In genomic region chr17:50972142-50972541, GRCm38 (mm10) we compare ENCODE assay signal across 11 mouse cellular contexts.
DNase-seq lines count a peak whose midpoint lies in the region; ATAC-seq and TF ChIP-seq lines count a peak whose summit lies in the region.
"Had no signal": no experiment of that assay in that cellular context is flagged by ENCODE, and none has a peak within 500 bp of the region (broad histone marks: within the 10 kb centered on the region; RNA-seq: fewer than 3 reads in every experiment).

No protein-coding gene starts in this region.

- 75% methylated on average over 1 of the region's 1 CpGs for WGBS in thymus, adult 2 months

- no peak for TF ChIP-seq POLR2A in thymus, adult 2 months (IDR thresholded peaks at IDR 0.05; ENCODE audit: control insufficient read depth, extremely low read depth, insufficient read depth, low read length, poor library complexity)

- DNase-seq in CD4-positive, CD25-positive, alpha-beta regulatory T cell, adult 2 months (ENCODE audit: low read depth, low spot score), result peak; percentile 13
- peak; percentile 14 for DNase-seq in kidney, adult 9 months
- DNase-seq in kidney, adult 8-10 months, result no peak
- DNase-seq in thymus, postnatal 0 days (ENCODE audit: low spot score), result peak; percentile 11
- no peak for DNase-seq in thymus, adult 2 months
- DNase-seq in splenic B cell, adult 2 months (ENCODE audit: low read depth, low spot score), result peak; percentile 27
- no peak for DNase-seq in adrenal gland, postnatal 4 days (ENCODE audit: low spot score in 2 of 2)
- DNase-seq: cerebellum, adult 11 months had no signal

- no peak overlapping the region for H3K27ac ChIP-seq in thymus, adult 2 months (ENCODE audit: control insufficient read depth, insufficient read depth, low read length)
- H3K27ac ChIP-seq: hindbrain, embryonic 12.5 days had no signal

- H3K4me3 ChIP-seq in thymus, adult 2 months (ENCODE audit: control insufficient read depth, insufficient read depth, low read length), result no peak overlapping the region
- H3K4me3 ChIP-seq: hindbrain, embryonic 12.5 days had no signal

- ATAC-seq in CD4-positive, CD25-positive, alpha-beta regulatory T cell, adult 4 months, result no peak
- ATAC-seq: activated CD4-positive, CD25-positive, alpha-beta regulatory T cell, adult 4 months had no signal

- H3K27me3 ChIP-seq in thymus, adult 2 months (ENCODE audit: control insufficient read depth, insufficient read depth, low read length), result no peaks in the 10 kb centered on the region
- no peaks in the 10 kb centered on the region for H3K27me3 ChIP-seq in splenic B cell, adult 2 months (ENCODE audit: control insufficient read depth, insufficient read depth, low read length, poor library complexity, severe bottlenecking)
- H3K27me3 ChIP-seq: hindbrain, embryonic 12.5 days had no signal

- no peak for TF ChIP-seq CTCF in thymus, adult 2 months (IDR thresholded peaks at IDR 0.05; ENCODE audit: borderline replicate concordance, control insufficient read depth, extremely low read depth, insufficient read depth, low read length, poor library complexity)

- H3K36me3 ChIP-seq in thymus, adult 2 months (ENCODE audit: control insufficient read depth, insufficient read depth, low read length), result no peaks in the 10 kb centered on the region
- H3K36me3 ChIP-seq in splenic B cell, adult 2 months (ENCODE audit: control insufficient read depth, insufficient read depth, low read length, poor library complexity, severe bottlenecking), result no peaks in the 10 kb centered on the region
- H3K36me3 ChIP-seq: hindbrain, embryonic 12.5 days had no signal

- no peaks in the 10 kb centered on the region for H3K4me1 ChIP-seq in thymus, adult 2 months (replicated peaks; ENCODE audit: control insufficient read depth, insufficient read depth, low read length)
- H3K4me1 ChIP-seq: hindbrain, embryonic 12.5 days had no signal

Comparison
In these comparisons a context has a peak if more than half of its experiments do, and no peak if none do; other contexts are left out.
1. DNase-seq: peak in CD4-positive, CD25-positive, alpha-beta regulatory T cell, adult 2 months (single experiment), kidney, adult 9 months (single experiment), thymus, postnatal 0 days (single experiment) and splenic B cell, adult 2 months (single experiment); none in kidney, adult 8-10 months (0 of 2), thymus, adult 2 months (single experiment) and adrenal gland, postnatal 4 days (0 of 2).